ENCODE assay signal across 23 mouse cellular contexts in the genomic region with DNA sequence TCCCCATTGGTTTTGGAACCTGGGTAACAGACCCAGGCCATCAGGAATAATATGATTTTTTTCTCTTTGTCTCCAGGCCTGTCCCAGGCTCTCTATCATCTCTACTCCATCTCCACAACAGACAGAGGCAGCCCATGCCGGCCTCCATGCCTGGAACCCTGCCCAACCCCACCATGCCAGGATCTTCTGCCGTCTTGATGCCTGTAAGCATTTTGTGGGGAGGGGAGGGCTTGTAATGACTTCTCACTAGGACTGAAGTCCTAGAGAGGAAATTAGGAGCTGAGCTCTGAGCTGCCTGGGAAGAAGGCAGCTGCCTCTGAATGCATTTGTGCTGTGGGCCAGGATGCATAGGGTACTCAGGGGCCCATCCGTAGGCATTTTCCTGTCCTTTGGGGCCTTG.
A peak's percentile ranks its signal among the peaks of the same experiment; 100 is the strongest.
DNase-seq lines count a peak whose midpoint lies in the region; ATAC-seq lines count a peak whose summit lies in the region.
"Had no signal": no experiment of that assay in that cellular context is flagged by ENCODE, and none has a peak within 500 bp of the region (broad histone marks: within the 10 kb centered on the region; RNA-seq: fewer than 3 reads in every experiment).

No protein-coding gene starts in this region.

- H3K4me2 ChIP-seq in heart, embryonic 14.5 days (ENCODE audit: low read length), result no peak overlapping the region
- no peak overlapping the region for H3K4me2 ChIP-seq in heart, embryonic 11.5 days
- no peak overlapping the region for H3K4me2 ChIP-seq in limb, embryonic 13.5 days (replicated peaks)
- H3K4me2 ChIP-seq: embryonic facial prominence, embryonic 12.5 days; hindbrain, embryonic 15.5 days; liver, embryonic 15.5 days; lung, embryonic 14.5 days; stomach, embryonic 15.5 days had no signal

- DNase-seq in heart, adult 11 months, result peak; percentile 90
- no peak for DNase-seq in heart, postnatal 25 days (ENCODE audit: low spot score)
- no peak for DNase-seq in limb, embryonic 10.5 days (ENCODE audit: low spot score)
- DNase-seq: adrenal gland, postnatal 25 days; B cell, adult 2 months; cerebellum, adult 11-12 months; cerebellum, postnatal 36 days; kidney, adult 11 months; kidney, postnatal 25 days; lung, postnatal 14 days; midbrain, embryonic 14.5 days had no signal

- peak overlapping the region; percentile 56 for H3K9ac ChIP-seq in heart, embryonic 14.5 days (ENCODE audit: low read length)
- H3K9ac ChIP-seq in heart, embryonic 11.5 days (ENCODE audit: low read depth, low read length), result no peak overlapping the region
- H3K9ac ChIP-seq in limb, embryonic 13.5 days, result no peak overlapping the region
- H3K9ac ChIP-seq: embryonic facial prominence, embryonic 12.5 days; hindbrain, embryonic 15.5 days; liver, embryonic 15.5 days; lung, embryonic 14.5 days; stomach, embryonic 15.5 days had no signal

- H3K36me3 ChIP-seq in heart, embryonic 14.5 days (ENCODE audit: control insufficient read depth, insufficient read depth, low read length), result peaks cover 31% of the 10 kb centered on the region
- H3K36me3 ChIP-seq in heart, embryonic 11.5 days (ENCODE audit: control insufficient read depth, insufficient read depth, low read length), result no peaks in the 10 kb centered on the region
- peaks cover 21% of the 10 kb centered on the region for H3K36me3 ChIP-seq in limb, embryonic 13.5 days
- H3K36me3 ChIP-seq in limb, embryonic 10.5 days, result no peaks in the 10 kb centered on the region
- H3K36me3 ChIP-seq: embryonic facial prominence, embryonic 12.5 days; hindbrain, embryonic 10.5 days; hindbrain, embryonic 15.5 days; liver, embryonic 15.5 days; stomach, embryonic 15.5 days had no signal

- H3K27me3 ChIP-seq in heart, embryonic 14.5 days (ENCODE audit: control insufficient read depth, insufficient read depth, low read length), result no peaks in the 10 kb centered on the region
- no peaks in the 10 kb centered on the region for H3K27me3 ChIP-seq in heart, embryonic 11.5 days (ENCODE audit: control insufficient read depth, insufficient read depth, low read length)
- no peaks in the 10 kb centered on the region for H3K27me3 ChIP-seq in limb, embryonic 13.5 days
- no peaks in the 10 kb centered on the region for H3K27me3 ChIP-seq in limb, embryonic 10.5 days (ENCODE audit: low read depth, poor library complexity, severe bottlenecking)
- H3K27me3 ChIP-seq: embryonic facial prominence, embryonic 12.5 days; hindbrain, embryonic 15.5 days; liver, embryonic 15.5 days; stomach, embryonic 15.5 days had no signal

- no peak for ATAC-seq in heart, embryonic 14.5 days (ENCODE audit: insufficient number of reproducible peaks, insufficient read depth, low FRiP score, low read depth)
- ATAC-seq in heart, embryonic 11.5 days (replicated peaks; ENCODE audit: insufficient number of reproducible peaks, low FRiP score, low TSS enrichment), result no peak
- no peak for ATAC-seq in limb, embryonic 13.5 days (ENCODE audit: low FRiP score, low read depth)
- ATAC-seq: inflammation-experienced regulatory T-cells, adult 6 months had no signal

- H3K9me3 ChIP-seq in heart, embryonic 14.5 days (ENCODE audit: control insufficient read depth, low read length), result no peaks in the 10 kb centered on the region
- H3K9me3 ChIP-seq in heart, embryonic 11.5 days (replicated peaks; ENCODE audit: control insufficient read depth, low read length), result no peaks in the 10 kb centered on the region
- no peaks in the 10 kb centered on the region for H3K9me3 ChIP-seq in limb, embryonic 13.5 days
- H3K9me3 ChIP-seq in limb, embryonic 10.5 days (replicated peaks), result no peaks in the 10 kb centered on the region
- H3K9me3 ChIP-seq: embryonic facial prominence, embryonic 12.5 days; hindbrain, embryonic 15.5 days; liver, embryonic 15.5 days; stomach, embryonic 15.5 days had no signal

- H3K4me3 ChIP-seq in heart, embryonic 14.5 days (ENCODE audit: control insufficient read depth in 1 of 2, insufficient read depth in 1 of 2, low read depth in 1 of 2, low read length in 2 of 2), result no peak overlapping the region
- H3K4me3 ChIP-seq in heart, embryonic 11.5 days (ENCODE audit: low read depth, low read length), result no peak overlapping the region
- H3K4me3 ChIP-seq in limb, embryonic 13.5 days, result no peak overlapping the region
- H3K4me3 ChIP-seq in limb, embryonic 10.5 days, result no peak overlapping the region
- H3K4me3 ChIP-seq: embryonic facial prominence, embryonic 12.5 days; hindbrain, embryonic 10.5 days; hindbrain, embryonic 15.5 days; layer of hippocampus, adult 2 months; left cerebral cortex, adult 2 months; liver, embryonic 15.5 days; stomach, embryonic 15.5 days had no signal

- peaks cover 13 to 33% of the 10 kb centered on the region in 2 experiments for H3K4me1 ChIP-seq in heart, embryonic 14.5 days (ENCODE audit: control insufficient read depth in 2 of 2, insufficient read depth in 2 of 2, low read length in 2 of 2)
- peaks cover 13% of the 10 kb centered on the region for H3K4me1 ChIP-seq in heart, embryonic 11.5 days (ENCODE audit: control insufficient read depth, insufficient read depth, low read length)
- peaks cover 55% of the 10 kb centered on the region for H3K4me1 ChIP-seq in limb, embryonic 13.5 days
- peaks cover 22% of the 10 kb centered on the region for H3K4me1 ChIP-seq in limb, embryonic 10.5 days
- H3K4me1 ChIP-seq: hindbrain, embryonic 10.5 days; hindbrain, embryonic 15.5 days; liver, embryonic 15.5 days; stomach, embryonic 15.5 days had no signal

- intact Hi-C loops in heart, postnatal 25 days (cut with DNase I), result no loop called here

- 33% methylated on average over 3 of the region's 3 CpGs for WGBS in heart, embryonic 14.5 days
- WGBS in heart, embryonic 11.5 days (ENCODE audit: insufficient replicate concordance), result 67% methylated on average over 3 of the region's 3 CpGs
- WGBS in limb, embryonic 13.5 days, result 71% methylated on average over 3 of the region's 3 CpGs
- 86% methylated on average over 3 of the region's 3 CpGs for WGBS in limb, embryonic 10.5 days

- H3K27ac ChIP-seq in heart, embryonic 14.5 days (replicated peaks in 1 of 2; ENCODE audit: control insufficient read depth in 1 of 2, insufficient read depth in 1 of 2, low read depth in 2 of 2, low read length in 2 of 2), result peak overlapping the region; percentile 72 to 74
- H3K27ac ChIP-seq in heart, embryonic 11.5 days (ENCODE audit: low read depth, low read length), result no peak overlapping the region; the same call in 1 of the 2 replicates
- H3K27ac ChIP-seq in limb, embryonic 13.5 days, result peak overlapping the region; percentile 44
- no peak overlapping the region for H3K27ac ChIP-seq in limb, embryonic 10.5 days
- H3K27ac ChIP-seq: embryonic facial prominence, embryonic 12.5 days; hindbrain, embryonic 10.5 days; hindbrain, embryonic 15.5 days; layer of hippocampus, adult 2 months; left cerebral cortex, adult 2 months; liver, embryonic 15.5 days; stomach, embryonic 15.5 days had no signal

Comparison
In these comparisons a context has a peak if more than half of its experiments do, and no peak if none do; other contexts are left out.
1. H3K27ac ChIP-seq: peak in heart, embryonic 14.5 days (2 of 2) and limb, embryonic 13.5 days (single experiment); none in heart, embryonic 11.5 days (single experiment) and limb, embryonic 10.5 days (single experiment).